Mouse (Mus musculus): ENCODE results near the gene Slc4a3.

Gene Slc4a3

DNA sequence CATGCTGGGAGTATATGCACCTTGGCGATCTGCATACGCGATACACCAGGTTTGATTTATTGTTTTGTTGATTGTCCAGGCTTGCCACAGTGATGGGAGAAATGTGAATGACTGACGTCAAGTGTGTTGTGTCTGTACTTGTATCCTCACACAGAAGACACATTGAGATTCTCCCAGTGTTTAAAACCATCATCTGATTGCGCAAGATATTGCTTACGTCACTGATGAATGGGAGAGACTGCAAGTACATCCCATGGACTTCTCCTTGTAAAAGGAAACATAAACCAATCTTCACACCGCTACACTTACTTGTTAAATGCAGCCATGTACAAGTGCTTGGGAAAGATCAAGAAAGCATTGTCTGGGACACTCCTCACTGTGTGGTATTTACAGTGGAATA lies 62.2 kb downstream of the Slc4a3 start:
- no peak for DNase-seq

GRCm38 (mm10) chr1:75608625-75609263 lies 62.7 kb downstream of the Slc4a3 start:
- DNase-seq: no peak

- no peak for DNase-seq
These were observed 63.2 kb downstream of the Slc4a3 start for GRCm38 (mm10) chr1:75609264-75609662.

DNA sequence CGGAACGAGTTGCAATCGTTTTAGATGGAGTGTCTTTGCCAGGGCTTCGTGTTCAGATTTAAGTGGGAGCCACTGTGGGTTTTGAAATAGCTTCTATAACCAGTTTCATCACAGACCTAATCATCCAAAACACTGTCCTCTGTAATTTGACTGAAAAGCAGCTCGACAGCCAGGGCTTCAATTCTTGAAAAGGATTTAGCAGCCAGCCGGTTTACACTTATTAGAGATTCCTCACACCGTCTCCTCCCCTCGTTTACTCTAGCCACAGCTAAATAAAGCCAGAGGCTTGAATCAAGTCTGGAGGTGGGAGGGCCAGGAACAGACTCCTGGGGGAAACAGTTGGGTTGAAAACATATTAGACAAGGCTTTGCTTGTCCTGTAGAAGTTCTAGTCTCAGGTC lies 64.5 kb downstream of the Slc4a3 start:
- no peak for DNase-seq

Data from cerebellum, adult 11-12 months (tissue).